Mouse (Mus musculus): ENCODE measurements around the gene Fam213a.

Gene Fam213a

GRCm38 (mm10) chr14:41006263-41006662 is 7.3 kb downstream of the Fam213a start:
- no peak for ATAC-seq (ENCODE audit: insufficient number of reproducible peaks, low FRiP score, low TSS enrichment)

DNA sequence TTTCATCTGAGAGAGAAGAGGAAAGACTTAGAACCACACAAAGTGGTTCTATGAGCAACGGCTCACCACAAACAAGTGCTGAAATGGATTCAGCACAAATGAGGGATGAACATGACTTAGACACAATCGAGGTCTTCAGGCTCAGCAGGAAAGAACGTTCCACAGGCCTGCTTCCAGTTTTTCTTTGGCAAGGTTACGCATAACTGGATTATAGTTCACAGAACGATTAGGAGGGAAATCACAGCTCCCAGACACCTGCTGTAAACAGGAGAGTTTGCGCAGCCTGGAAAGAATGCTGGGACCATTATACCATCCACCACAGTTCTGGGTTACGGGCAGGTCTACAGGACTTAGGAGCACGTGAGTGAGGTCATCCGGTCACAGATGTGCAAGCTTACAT is 7.9 kb downstream of the Fam213a start:
- no peak for ATAC-seq (ENCODE audit: insufficient number of reproducible peaks, low FRiP score, low TSS enrichment)

DNA sequence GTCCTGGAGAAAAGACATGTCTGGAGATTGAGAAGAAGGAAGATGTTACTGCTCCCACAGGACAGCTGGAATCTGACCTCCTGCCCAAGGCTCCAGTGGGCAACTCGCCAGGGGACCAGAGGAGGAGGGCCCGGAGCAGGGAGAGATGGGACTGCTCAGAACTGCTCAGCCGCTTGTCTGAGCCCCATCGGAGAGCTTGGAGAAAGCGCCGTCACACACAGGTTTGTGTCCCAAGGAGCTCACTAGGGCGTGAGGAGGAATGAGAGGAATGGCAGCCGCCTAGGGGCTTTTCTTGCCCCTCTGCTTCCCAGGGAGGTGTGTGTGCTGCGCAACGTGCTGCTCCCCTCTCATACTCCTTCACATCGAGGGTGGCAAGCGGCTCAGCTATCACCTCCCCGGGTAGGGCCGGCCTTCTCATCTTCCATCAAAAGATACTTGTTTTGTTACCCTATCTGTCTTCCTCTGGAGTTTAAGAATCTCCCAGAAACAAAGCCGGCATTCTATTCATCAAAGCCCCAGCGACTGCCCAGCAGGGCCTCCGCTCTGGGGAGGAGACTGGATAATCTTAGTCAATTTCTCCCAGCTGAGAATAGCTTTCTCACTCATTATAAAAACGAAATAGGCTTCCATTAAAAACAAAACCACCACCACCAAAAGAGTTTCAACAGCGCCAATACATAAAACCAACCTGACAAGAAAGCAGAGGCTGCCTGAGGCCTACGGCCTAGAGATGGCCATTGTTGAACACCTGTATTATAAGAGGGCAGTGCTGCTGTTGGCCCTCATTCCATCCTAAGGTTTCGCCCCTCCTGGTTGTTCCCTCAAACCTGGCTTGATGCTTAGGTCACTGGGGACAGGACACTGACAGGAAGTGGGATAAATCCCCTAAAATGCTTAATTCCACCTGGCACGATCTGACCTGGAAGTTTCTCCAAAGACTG is 9.1 kb downstream of the Fam213a start:
- ATAC-seq (ENCODE audit: insufficient number of reproducible peaks, low FRiP score, low TSS enrichment) = no peak

DNA sequence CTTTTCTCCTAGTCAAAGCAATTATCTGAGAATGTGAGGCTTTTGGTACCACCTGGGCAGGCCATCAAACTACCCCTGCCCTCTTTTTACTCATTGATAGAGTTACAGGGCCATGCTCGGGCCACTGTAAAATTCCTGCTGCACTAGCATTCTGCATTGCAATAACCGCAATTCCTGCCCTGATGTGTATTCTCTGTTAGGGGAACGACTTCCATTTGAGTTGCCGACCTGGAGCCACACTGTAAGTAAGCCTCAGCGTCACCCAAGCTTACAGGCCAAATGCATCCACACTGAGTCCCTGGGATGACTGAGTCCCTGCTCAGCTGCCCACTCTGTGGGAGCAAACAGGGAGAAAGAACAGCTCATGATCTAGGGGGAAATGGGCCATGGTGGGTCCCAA is 12.0 kb downstream of the Fam213a start:
- ATAC-seq (ENCODE audit: insufficient number of reproducible peaks, low FRiP score, low TSS enrichment) = no peak

DNA sequence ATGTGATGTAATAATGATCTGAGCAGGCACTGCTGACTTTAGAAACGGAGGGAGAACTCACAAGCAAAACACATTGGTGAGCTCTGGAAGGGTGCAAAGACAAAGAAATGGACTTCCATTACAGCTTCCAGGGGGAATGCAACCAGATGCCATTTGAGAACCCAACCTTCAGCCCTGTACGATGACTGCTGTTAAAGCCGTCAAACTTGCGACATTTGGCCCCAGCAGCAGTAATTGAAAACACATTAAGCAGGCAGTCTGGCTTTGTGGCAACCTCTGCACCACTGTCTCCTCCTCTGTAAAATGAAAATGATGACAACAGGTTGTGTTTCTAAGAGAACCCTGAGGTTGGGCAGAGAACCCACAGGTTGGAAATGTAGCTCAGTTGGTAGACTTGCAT is 12.8 kb downstream of the Fam213a start:
- ATAC-seq (ENCODE audit: insufficient number of reproducible peaks, low FRiP score, low TSS enrichment) = no peak

DNA sequence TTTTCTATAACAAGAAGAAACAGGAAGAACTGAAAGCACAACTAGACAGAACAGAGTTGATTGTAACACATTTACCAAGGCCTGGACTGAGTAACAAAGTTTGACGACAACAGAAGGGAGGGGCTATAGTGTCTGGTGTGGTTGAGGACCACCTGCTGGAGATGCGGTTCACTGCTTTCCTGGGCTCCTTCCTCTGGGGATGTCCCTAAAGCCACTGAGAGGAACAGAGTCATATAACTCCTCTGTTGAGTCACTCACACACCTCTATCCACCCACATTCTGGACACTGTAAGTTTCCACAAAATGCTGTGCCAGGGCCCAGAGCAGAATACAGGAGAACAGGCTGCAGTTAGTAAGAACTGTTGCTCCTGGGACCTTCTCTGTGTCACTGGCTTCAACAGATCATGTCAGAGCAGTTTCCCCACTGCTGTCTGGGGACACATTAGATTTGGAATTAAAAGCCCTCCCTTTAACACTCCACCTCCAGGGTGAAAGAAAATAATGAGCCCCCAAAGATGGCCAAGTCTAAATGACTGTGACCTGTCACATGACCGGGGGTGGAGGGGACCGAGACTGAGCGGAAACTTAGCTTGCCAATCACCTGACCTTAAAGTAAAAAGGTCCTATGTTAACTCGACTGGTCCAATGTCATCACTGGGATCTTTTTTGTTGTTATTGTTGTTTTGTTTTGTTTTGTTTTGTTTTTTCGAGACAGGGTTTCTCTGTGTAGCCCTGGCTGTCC is 13.5 kb downstream of the Fam213a start:
- ATAC-seq (ENCODE audit: insufficient number of reproducible peaks, low FRiP score, low TSS enrichment) = no peak

DNA sequence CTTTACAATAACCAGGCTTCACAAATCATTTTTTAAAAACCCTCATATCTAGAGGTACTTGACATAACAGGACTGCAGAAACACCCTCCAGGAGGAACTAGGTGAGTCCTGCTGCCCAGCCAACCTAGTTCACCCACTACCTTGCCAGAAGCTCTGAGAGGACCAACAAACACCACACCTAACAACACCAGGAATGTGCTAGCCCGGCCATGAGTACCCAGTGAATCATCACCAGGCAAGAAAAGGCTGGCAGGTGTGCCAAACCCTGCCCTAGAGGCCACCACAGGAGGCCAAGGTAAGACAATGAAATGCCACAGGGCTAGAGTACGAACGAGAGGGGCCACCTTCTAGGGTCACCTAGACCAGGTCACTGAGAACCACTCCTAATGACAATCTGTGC is 17.4 kb downstream of the Fam213a start:
- no peak for ATAC-seq (ENCODE audit: insufficient number of reproducible peaks, low FRiP score, low TSS enrichment)

DNA sequence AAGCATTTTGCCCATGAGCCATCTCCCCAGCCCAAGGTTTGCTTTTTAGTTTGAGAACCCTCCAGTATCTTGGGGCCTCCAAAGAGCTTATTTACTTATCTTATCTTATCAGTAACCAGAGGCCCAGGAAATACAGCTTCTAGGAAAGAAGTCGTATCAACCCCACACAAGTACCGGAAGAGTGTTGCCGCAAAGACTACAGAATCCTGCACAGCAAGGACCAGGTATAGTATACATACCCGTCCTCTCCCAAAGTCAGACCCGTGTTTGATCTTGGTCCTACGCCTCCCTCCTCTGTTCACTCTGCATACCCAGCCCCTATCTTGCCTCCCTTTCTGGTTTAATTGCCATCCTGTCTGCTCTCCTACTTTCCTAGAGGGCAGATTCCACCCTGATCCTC is 21.1 kb downstream of the Fam213a start:
- ATAC-seq (ENCODE audit: insufficient number of reproducible peaks, low FRiP score, low TSS enrichment) = no peak

DNA sequence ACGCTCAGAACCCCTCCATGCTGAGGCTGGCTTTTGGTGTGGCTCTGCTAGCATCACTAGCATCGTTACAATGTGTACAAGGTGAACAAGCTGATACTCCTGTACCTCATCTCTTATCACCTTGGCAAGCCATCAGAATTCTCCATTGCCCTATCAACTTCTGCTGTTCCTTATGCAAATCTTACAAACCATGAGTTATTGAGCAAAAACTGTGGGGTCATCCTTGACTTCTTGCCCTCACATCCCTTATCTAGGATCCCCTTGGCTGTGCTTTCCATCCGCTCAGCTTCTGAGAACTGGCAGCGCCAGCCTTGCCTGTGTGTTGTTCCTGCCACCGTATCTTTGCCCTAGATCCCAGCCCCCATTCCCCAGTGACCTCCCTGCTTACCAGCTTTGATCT is 24.8 kb downstream of the Fam213a start:
- ATAC-seq (ENCODE audit: insufficient number of reproducible peaks, low FRiP score, low TSS enrichment) = no peak

DNA sequence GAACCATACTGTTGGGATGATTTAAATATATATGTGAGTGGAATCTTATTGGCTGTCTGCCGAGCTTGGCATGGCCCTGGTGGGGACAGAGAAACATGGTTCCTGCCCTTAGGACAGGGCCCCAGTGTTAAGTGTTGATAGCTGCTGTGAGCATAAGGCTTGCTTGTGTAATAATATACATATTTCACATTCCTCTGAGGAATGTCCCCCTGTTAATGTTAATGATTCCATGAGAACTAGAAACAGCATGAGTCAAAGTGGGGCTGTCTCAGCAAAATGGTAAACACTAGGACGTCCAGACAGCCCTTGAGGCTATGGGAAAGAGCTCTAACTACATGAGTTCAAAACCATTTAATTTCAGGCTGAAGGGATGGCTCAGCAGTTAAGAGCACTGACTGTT is 26.4 kb downstream of the Fam213a start:
- ATAC-seq (ENCODE audit: insufficient number of reproducible peaks, low FRiP score, low TSS enrichment) = no peak

DNA sequence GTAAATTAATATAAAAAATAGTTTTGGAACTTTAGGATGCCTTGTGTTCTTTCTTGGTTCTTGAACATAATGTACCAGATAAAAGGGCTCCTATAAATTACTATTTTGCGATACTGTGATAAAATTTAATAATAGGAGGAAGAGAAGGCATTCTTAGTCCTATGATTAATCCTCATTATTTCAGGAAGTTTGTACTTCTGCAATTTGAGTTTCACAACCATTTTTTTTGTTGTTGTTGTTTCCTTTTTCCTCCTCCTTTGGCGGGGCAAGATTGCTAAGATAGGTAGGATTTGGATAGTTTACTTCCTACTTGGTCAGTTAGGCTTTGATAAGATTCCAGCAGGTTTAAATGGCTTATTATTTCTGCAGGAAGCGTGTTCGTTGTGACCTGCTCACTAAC is 28.0 kb downstream of the Fam213a start:
- ATAC-seq (ENCODE audit: insufficient number of reproducible peaks, low FRiP score, low TSS enrichment) = no peak

GRCm38 (mm10) chr14:40979723-40980122 is 33.9 kb downstream of the Fam213a start:
- ATAC-seq (ENCODE audit: insufficient number of reproducible peaks, low FRiP score, low TSS enrichment) = no peak

DNA sequence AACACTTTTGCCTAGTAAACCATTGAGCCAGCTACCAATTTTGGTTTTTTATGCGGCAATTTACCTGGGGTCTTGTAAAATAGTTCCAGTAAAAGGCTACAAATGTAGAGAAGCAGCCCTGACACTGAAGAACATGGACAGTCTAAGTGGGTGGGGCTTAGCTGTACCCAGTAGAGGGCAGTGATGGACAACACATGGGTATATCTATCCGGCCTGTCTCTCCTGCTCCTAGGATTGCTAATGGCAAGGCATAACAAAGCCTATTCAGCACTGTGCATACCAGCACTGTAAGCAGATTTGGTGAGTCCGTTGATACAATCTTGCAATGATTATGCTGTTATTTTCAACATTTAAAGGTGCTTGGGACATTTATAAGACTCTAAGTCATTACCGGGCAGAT is 34.6 kb downstream of the Fam213a start:
- ATAC-seq (ENCODE audit: insufficient number of reproducible peaks, low FRiP score, low TSS enrichment) = peak; percentile 76

- peak; percentile 65 for ATAC-seq (ENCODE audit: insufficient number of reproducible peaks, low FRiP score, low TSS enrichment)
Measured at GRCm38 (mm10) chr14:40975127-40975721, 38.4 kb downstream of the Fam213a start.

GRCm38 (mm10) chr14:40968051-40968450 is 45.5 kb downstream of the Fam213a start:
- no peak for ATAC-seq (ENCODE audit: insufficient number of reproducible peaks, low FRiP score, low TSS enrichment)

GRCm38 (mm10) chr14:40967598-40967900 is 46.0 kb downstream of the Fam213a start:
- ATAC-seq (ENCODE audit: insufficient number of reproducible peaks, low FRiP score, low TSS enrichment) = peak; percentile 32; the same call in 1 of the 2 replicates

GRCm38 (mm10) chr14:40966862-40967597 is 46.6 kb downstream of the Fam213a start:
- ATAC-seq (ENCODE audit: insufficient number of reproducible peaks, low FRiP score, low TSS enrichment) = peak; percentile 83

DNA sequence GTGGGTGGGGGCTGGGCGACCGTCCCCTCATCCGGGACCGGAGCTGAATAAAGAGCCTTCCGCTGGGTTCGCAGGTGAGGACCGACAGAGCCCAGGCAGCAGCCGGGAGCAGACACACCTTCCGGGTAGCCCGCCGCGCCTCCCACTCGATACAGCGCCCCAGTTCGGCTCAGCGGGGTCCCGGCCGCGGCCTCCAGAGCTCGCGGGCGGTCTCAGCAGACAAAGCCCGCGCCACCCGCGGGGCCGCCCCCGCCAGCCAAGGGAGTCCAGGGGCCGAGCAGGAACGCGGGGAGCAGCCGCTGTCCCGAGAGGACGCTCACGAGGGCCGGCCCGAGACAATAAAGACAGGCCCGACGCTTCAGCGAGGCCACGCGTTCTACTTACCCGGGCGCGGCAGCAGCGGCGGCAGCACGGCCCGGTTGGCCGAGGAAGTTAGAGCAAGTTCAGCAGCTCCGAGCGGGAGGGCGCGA is 47.2 kb downstream of the Fam213a start, which contains the start of gene Tspan14:
Gene Tspan14 (minus strand): TSS at position 416 of the 470 bp plus-strand sequence.
- ATAC-seq (ENCODE audit: insufficient number of reproducible peaks, low FRiP score, low TSS enrichment) = peak; percentile 21

- ATAC-seq (ENCODE audit: insufficient number of reproducible peaks, low FRiP score, low TSS enrichment) = 0 out of 2 replicates have a peak, but pooled peaks have one; percentile 2
Measured at GRCm38 (mm10) chr14:40965507-40966356, 47.9 kb downstream of the Fam213a start.

All from cerebellum, adult (tissue).